Mouse (Mus musculus) MEL (cell line): Measurements from ENCODE around the gene Zfp871. TPM values are rescaled to one million over a fixed set of nuclear protein-coding genes. Genes with fewer than 3 reads are reported as not detected.

Source experiments
- DNase-seq: peaks from one replicate; pipeline ENCODE4 v3.0.0; 2011; ENCODE audit warnings: low read depth, low spot score
- H3K27ac ChIP-seq: 2 replicates; pipeline ENCODE4 v1.5.1; 2012; ENCODE audit warnings: low read depth, mild to moderate bottlenecking, control low read depth, low read length, moderate library complexity; ENCODE audit not compliant: control insufficient read depth
- H3K27me3 ChIP-seq, 2 experiments: fragments of 150-350 bp in 1 of 2; sonication (generic) in 1 of 2; 2 replicates each; pipeline ENCODE4 v1.6.1; 2012; ENCODE audit warnings: low read length in 2 of 2, mild to moderate bottlenecking in 2 of 2, improper control_type of control experiment in 1 of 2, moderate library complexity in 1 of 2; ENCODE audit not compliant: insufficient read depth in 2 of 2, control insufficient read depth in 1 of 2
- H3K36me3 ChIP-seq, 2 experiments: 2 replicates each; pipeline ENCODE4 v1.6.1; 2012 to 2014; ENCODE audit warnings: low read length in 2 of 2, improper control_type of control experiment in 1 of 2, inconsistent platforms in 1 of 2, mild to moderate bottlenecking in 1 of 2; ENCODE audit not compliant: insufficient read depth in 2 of 2, control insufficient read depth in 1 of 2
- H3K4me1 ChIP-seq, 2 experiments: fragments of 150-350 bp in 1 of 2; sonication (generic) in 1 of 2; 2 replicates each; pipeline ENCODE4 v1.6.1; 2012; ENCODE audit warnings: low read length in 2 of 2, improper control_type of control experiment in 1 of 2, mild to moderate bottlenecking in 1 of 2; ENCODE audit not compliant: insufficient read depth in 2 of 2, control insufficient read depth in 1 of 2
- H3K4me3 ChIP-seq, 2 experiments: fragments of 150-350 bp in 1 of 2; sonication (generic) in 1 of 2; 2 replicates each; pipeline ENCODE4 v1.5.1; 2012; ENCODE audit warnings: low read depth in 2 of 2, low read length in 2 of 2, mild to moderate bottlenecking in 2 of 2, moderate library complexity in 2 of 2, control low read depth in 1 of 2, improper control_type of control experiment in 1 of 2; ENCODE audit not compliant: control insufficient read depth in 1 of 2, insufficient read depth in 1 of 2
- H3K79me2 ChIP-seq: 2 replicates; pipeline ENCODE4 v1.6.1; 2012; ENCODE audit warnings: mild to moderate bottlenecking, low read length, moderate library complexity; ENCODE audit not compliant: control insufficient read depth, poor library complexity, insufficient read depth
- H3K9ac ChIP-seq: 2 replicates; pipeline ENCODE4 v1.6.1; 2012; ENCODE audit warnings: low read depth, mild to moderate bottlenecking, control low read depth, low read length, moderate library complexity; ENCODE audit not compliant: control insufficient read depth, poor library complexity, severe bottlenecking
- H3K9me3 ChIP-seq: fragments of 150-350 bp; sonication (generic); replicated peaks from 2 replicates; pipeline ENCODE4 v1.6.1; 2012; ENCODE audit warnings: mild to moderate bottlenecking, low read length, improper control_type of control experiment, moderate library complexity; ENCODE audit not compliant: insufficient read depth
- CHD1 ChIP-seq: IDR thresholded peaks from 2 replicates; pipeline ENCODE4 v1.6.1; 2012; ENCODE audit warnings: low read depth, mild to moderate bottlenecking, inconsistent platforms, low read length, improper control_type of control experiment
- CTCF ChIP-seq, 3 experiments: IDR thresholded peaks in 2 of 3; conservative IDR thresholded peaks in 1 of 3; 2 replicates each; pipeline ENCODE4 v1.5.1; 2011 to 2012; ENCODE audit warnings: low read length in 3 of 3, low read depth in 2 of 3, mild to moderate bottlenecking in 2 of 3, improper control_type of control experiment in 1 of 3, inconsistent platforms in 1 of 3, mixed read lengths in 1 of 3, moderate library complexity in 1 of 3; ENCODE audit not compliant: control insufficient read depth in 1 of 3, insufficient read depth in 1 of 3, poor library complexity in 1 of 3, severe bottlenecking in 1 of 3
- E2F4 ChIP-seq: IDR thresholded peaks from 2 replicates; pipeline ENCODE4 v1.6.1; 2011; ENCODE audit warnings: low read depth, low read length, improper control_type of control experiment, borderline replicate concordance
- ETS1 ChIP-seq: IDR thresholded peaks from 2 replicates; pipeline ENCODE4 v1.6.1; 2012; ENCODE audit warnings: low read depth, mild to moderate bottlenecking, inconsistent platforms, low read length, improper control_type of control experiment, moderate library complexity
- GATA1 ChIP-seq: IDR thresholded peaks from 2 replicates; pipeline ENCODE4 v1.6.1; 2011; ENCODE audit warnings: low read depth, low read length, improper control_type of control experiment
- HCFC1 ChIP-seq: IDR thresholded peaks from 2 replicates; pipeline ENCODE4 v1.6.1; 2012; ENCODE audit warnings: low read depth, mild to moderate bottlenecking, inconsistent platforms, low read length, improper control_type of control experiment, moderate library complexity
- JUND ChIP-seq: IDR thresholded peaks from 2 replicates; pipeline ENCODE4 v1.6.1; 2011; ENCODE audit warnings: low read depth, mild to moderate bottlenecking, improper control_type of control experiment, low read length
- MAFK ChIP-seq: IDR thresholded peaks from 2 replicates; pipeline ENCODE4 v1.6.1; 2011; ENCODE audit warnings: low read depth, mild to moderate bottlenecking, low read length, improper control_type of control experiment, borderline replicate concordance
- MYC ChIP-seq: IDR thresholded peaks from 2 replicates; pipeline ENCODE4 v1.6.1; 2011; ENCODE audit warnings: low read depth, mild to moderate bottlenecking, low read length, improper control_type of control experiment, moderate library complexity
- NELFE ChIP-seq: IDR thresholded peaks from 2 replicates; pipeline ENCODE4 v1.6.1; 2011; ENCODE audit warnings: low read depth, low read length, improper control_type of control experiment
- NRF1 ChIP-seq: IDR thresholded peaks from 2 replicates; pipeline ENCODE4 v1.6.1; 2014; ENCODE audit warnings: low read depth, mild to moderate bottlenecking, inconsistent platforms, low read length, improper control_type of control experiment, moderate library complexity; ENCODE audit not compliant: poor library complexity, insufficient read depth, severe bottlenecking
- POLR2AphosphoS5 ChIP-seq: IDR thresholded peaks from 2 replicates; pipeline ENCODE4 v1.6.1; 2012; ENCODE audit warnings: low read depth, borderline replicate concordance, mild to moderate bottlenecking, inconsistent platforms, low read length, moderate library complexity, mixed read lengths
- SIN3A ChIP-seq: IDR thresholded peaks from 2 replicates; pipeline ENCODE4 v1.6.1; 2012; ENCODE audit warnings: low read length, improper control_type of control experiment, inconsistent platforms
- SMC3 ChIP-seq: IDR thresholded peaks from 2 replicates; pipeline ENCODE4 v1.6.1; 2011; ENCODE audit warnings: low read depth, low read length, improper control_type of control experiment
- TCF12 ChIP-seq: IDR thresholded peaks from 2 replicates; pipeline ENCODE4 v1.6.1; 2014; ENCODE audit warnings: low read depth, mild to moderate bottlenecking, inconsistent platforms, low read length, improper control_type of control experiment, moderate library complexity
- ZMIZ1 ChIP-seq: IDR thresholded peaks from 2 replicates; pipeline ENCODE4 v1.6.1; 2012; ENCODE audit warnings: low read depth, mild to moderate bottlenecking, inconsistent platforms, low read length, improper control_type of control experiment, moderate library complexity
- polyA plus RNA-seq, 2 experiments: library from polyadenylated mRNA; stranded (reverse) in 1 of 2; unstranded in 1 of 2; fragments of >175 nt in 1 of 2; fragments of >200 nt in 1 of 2; gene quantifications; 2 replicates each; pipeline versions ENCODE4 v1.2.1 to v1.2.4; 2012; ENCODE audit warnings: low replicate concordance in 2 of 2, low read depth in 1 of 2; ENCODE audit not compliant: insufficient read length in 2 of 2, insufficient read depth in 1 of 2, missing spikeins in 1 of 2
- total RNA-seq: library from RNA; depleted of rRNA; stranded (reverse); fragments of 300-350 nt; gene quantifications from 2 replicates; pipeline ENCODE4 v1.2.3, GENCODE M21; 2012

Zfp871 gene
- total and polyA plus RNA-seq, 3 experiments: 8.8 to 16.9 (median 12.2) TPM

DNA sequence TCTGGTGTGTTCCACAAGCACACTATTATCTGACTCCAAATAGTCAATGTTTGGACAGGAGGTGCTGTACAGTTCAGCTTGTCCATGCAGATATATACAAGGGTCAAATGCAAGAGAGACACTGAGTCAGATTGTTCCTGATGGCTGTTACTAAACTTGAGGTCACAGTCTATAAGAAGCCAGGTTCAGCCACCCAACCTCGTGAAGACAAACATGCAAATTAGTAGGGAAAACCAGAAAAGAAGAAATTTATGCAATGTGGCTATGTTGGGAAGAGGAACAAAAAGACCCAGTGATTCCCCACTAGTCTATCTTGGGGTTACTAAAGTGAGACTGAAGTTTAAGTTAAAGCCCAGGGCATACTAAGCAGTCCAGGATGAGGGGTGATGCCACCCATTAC, 22.6 kb upstream of the Zfp871 start:
- peaks cover 7 to 14% of the 10 kb centered on the region in 2 experiments; a peak in 3 of 4 replicates for H3K27me3 ChIP-seq
- no peak overlapping the region for H3K9ac ChIP-seq
- H3K9me3 ChIP-seq: no peaks in the 10 kb centered on the region
- H3K36me3 ChIP-seq: no peaks in the 10 kb centered on the region
- DNase-seq: no peak
- TF ChIP-seq SIN3A (no peak), JUND (no peak), NELFE (no peak), MAFK (no peak)
- H3K4me3 ChIP-seq: no peak overlapping the region
- no peaks in the 10 kb centered on the region for H3K79me2 ChIP-seq
- no peak overlapping the region for H3K27ac ChIP-seq
- H3K4me1 ChIP-seq: no peaks in the 10 kb centered on the region

DNA sequence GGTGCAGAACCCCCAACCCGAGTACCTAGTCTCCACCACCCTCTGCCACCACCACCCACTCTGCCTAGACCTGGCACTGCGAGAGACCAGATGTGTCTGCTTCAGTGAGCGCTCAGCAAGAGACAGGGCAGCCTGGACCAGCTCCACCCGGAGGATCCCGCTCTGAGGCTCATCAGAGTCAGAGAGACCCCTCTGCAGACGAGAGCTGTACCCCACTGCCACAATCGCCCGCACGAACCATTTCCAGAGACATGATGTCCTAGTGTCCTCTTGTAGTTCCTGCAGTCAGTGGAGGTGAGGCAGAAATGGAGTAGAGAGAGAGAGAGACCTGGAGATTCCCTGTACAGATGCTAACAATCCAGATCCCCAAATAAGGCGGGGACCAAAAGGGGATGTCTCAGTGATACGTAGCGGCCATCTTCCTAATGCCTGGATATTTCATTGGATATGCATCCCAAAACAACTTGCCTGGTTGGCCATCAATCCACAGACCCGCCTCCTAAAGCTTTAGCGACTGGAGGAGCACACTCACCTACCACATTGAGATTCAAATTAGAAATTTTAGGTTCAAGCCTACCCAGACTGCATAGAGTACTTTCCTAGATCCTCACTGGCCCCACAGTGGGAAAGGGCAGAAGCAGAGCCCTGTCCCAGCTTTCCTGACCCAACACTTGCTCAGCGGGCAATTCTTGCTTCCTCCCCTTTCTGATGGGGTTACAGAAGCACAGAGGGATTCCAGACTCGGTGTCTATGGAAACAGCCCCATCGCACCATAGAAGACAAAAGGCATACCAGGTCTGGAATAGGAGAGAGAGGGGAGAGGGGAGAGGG, 21.7 kb upstream of the Zfp871 start, which contains the start of gene Zfp811:
Gene Zfp811, minus strand, starts transcription at position 388 of the 831 bp plus-strand sequence.
- no peak for DNase-seq
- Histone ChIP-seq H3K9ac (no peak within 1 kb of the TSS), H3K36me3 (no peaks in the 10 kb centered on the region), H3K4me1 (no peaks in the 10 kb centered on the region)
- TF ChIP-seq ETS1 (no peak), HCFC1 (no peak), CTCF (IDR thresholded peaks at IDR 0.05 in 2 of 3, conservative IDR thresholded peaks at IDR 0.05 in 1 of 3; ENCODE audit: control insufficient read depth in 1 of 3, insufficient read depth in 1 of 3, low read depth in 2 of 3, low read length in 3 of 3, poor library complexity in 1 of 3, severe bottlenecking in 1 of 3) (no peak), POLR2AphosphoS5 (no peak), ZMIZ1 (no peak), CHD1 (no peak), E2F4 (no peak), NRF1 (no peak)
- TF ChIP-seq, all 39 proteins: peak for 0
- no peak within 1 kb of the TSS for H3K27ac ChIP-seq
- no peaks in the 10 kb centered on the region for H3K79me2 ChIP-seq
- peaks cover 7 to 14% of the 10 kb centered on the region in 2 experiments; a peak in 3 of 4 replicates for H3K27me3 ChIP-seq
- H3K9me3 ChIP-seq: no peaks in the 10 kb centered on the region
- no peak within 1 kb of the TSS for H3K4me3 ChIP-seq

DNA sequence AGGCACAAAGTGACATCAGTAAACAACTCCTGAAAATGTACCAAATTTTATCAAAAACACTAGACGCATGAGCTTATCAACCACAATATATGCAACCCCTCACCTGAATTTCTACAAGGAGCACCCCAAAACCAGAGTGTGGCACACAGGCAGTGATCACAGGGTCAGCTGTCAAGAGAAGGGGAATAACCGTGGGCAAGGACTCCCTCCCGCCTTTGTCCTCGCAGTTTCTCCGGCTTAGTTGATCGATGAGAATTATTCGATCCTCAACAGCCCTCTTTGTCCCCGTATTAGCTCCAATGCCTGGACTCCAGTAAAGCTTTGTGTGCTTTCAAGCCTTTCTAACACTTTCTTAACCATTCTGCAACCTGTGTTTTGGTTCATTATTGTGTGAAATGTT, 20.8 kb upstream of the Zfp871 start:
- Histone ChIP-seq H3K79me2 (no peaks in the 10 kb centered on the region), H3K4me1 (no peaks in the 10 kb centered on the region), H3K27me3 (peaks cover 8 to 15% of the 10 kb centered on the region in 2 experiments), H3K9me3 (no peaks in the 10 kb centered on the region), H3K36me3 (no peaks in the 10 kb centered on the region), H3K27ac (no peak overlapping the region), H3K9ac (no peak overlapping the region), H3K4me3 (no peak overlapping the region)
- TF ChIP-seq SMC3 (no peak), GATA1 (no peak), MYC (no peak), TCF12 (no peak), MAFK (no peak)
- DNase-seq: no peak
